Mouse (Mus musculus) liver, postnatal 0 days (tissue): ENCODE measurements around the gene Fbxl18. TPM values are rescaled to one million over a fixed set of nuclear protein-coding genes. Genes with fewer than 3 reads are reported as not detected.

Experiments used
- ATAC-seq: fragments of 200-750 bp; cut with Nextera tagmentation; 2 replicates; pipeline ENCODE4 v1.8.0; 2017; ENCODE audit warnings: mild to moderate bottlenecking, moderate library complexity
- DNase-seq: peaks from one replicate; pipeline ENCODE4 v3.0.0-alpha.2; 2016
- H3K27ac ChIP-seq: fragments of 300-500 bp; sonication (generic); 2 replicates; pipeline ENCODE4 v1.5.1; 2014; ENCODE audit warnings: antibody characterized with exemption, moderate library complexity, mild to moderate bottlenecking, low read depth
- H3K27me3 ChIP-seq: fragments of 300-500 bp; sonication (generic); 2 replicates; pipeline ENCODE4 v1.6.1; 2014; ENCODE audit warnings: low read length, control low read depth, mixed read lengths; ENCODE audit not compliant: insufficient read depth
- H3K36me3 ChIP-seq: fragments of 300-500 bp; sonication (generic); replicated peaks from 2 replicates; pipeline ENCODE4 v1.6.1; 2014; ENCODE audit warnings: mild to moderate bottlenecking, control low read depth, low read length, moderate library complexity, mixed read lengths; ENCODE audit not compliant: insufficient read depth
- H3K4me1 ChIP-seq: fragments of 300-500 bp; sonication (generic); 2 replicates; pipeline ENCODE4 v1.6.1; 2014; ENCODE audit warnings: antibody characterized with exemption, mild to moderate bottlenecking, control low read depth; ENCODE audit not compliant: insufficient read depth
- H3K4me2 ChIP-seq: fragments of 300-500 bp; sonication (generic); 2 replicates; pipeline ENCODE4 v1.6.1; 2014; ENCODE audit warnings: low read depth, mild to moderate bottlenecking, low read length, moderate library complexity, mixed read lengths
- H3K4me3 ChIP-seq: fragments of 300-500 bp; sonication (generic); 2 replicates; pipeline ENCODE4 v1.5.1; 2014; ENCODE audit warnings: low read depth, low read length
- H3K9ac ChIP-seq: fragments of 300-500 bp; sonication (generic); replicated peaks from 2 replicates; pipeline ENCODE4 v1.6.1; 2014; ENCODE audit warnings: mild to moderate bottlenecking, moderate library complexity
- H3K9me3 ChIP-seq: fragments of 300-500 bp; sonication (generic); 2 replicates; pipeline ENCODE4 v1.6.1; 2016; ENCODE audit warnings: mild to moderate bottlenecking, control low read depth, low read length, mixed read lengths
- CTCF ChIP-seq: sonication (generic); IDR thresholded peaks from 2 replicates; pipeline ENCODE4 v1.5.1; 2016; ENCODE audit warnings: antibody characterized with exemption, low read depth
- EP300 ChIP-seq: IDR thresholded peaks from 2 replicates; pipeline ENCODE4 v1.6.1; 2016; ENCODE audit warnings: antibody characterized with exemption, low read depth, mild to moderate bottlenecking
- WGBS: fragments of 180-500 bp; shearing (Covaris S2); extraction: QIAGEN DNeasy Blood & Tissue Kit; methylation state at CpG from one replicate; pipeline ENCODE4 v1.1.7; 2014; ENCODE audit not compliant: insufficient replicate concordance; 5-methylcytosine and 5-hydroxymethylcytosine counted together
- polyA plus RNA-seq: library from polyadenylated mRNA; unstranded; fragments of >200 nt; fragmentation: Nextera tagmentation; extraction: Ambion mirVana; gene quantifications from 2 replicates; pipeline ENCODE4 v1.2.1, GENCODE M21; 2015

Gene Fbxl18
- polyA plus RNA-seq, 1 experiment from 2014 or later: 3.2 TPM

- peaks cover 4% of the 10 kb centered on the region for H3K4me1 ChIP-seq
- H3K27ac ChIP-seq: no peak overlapping the region
- H3K36me3 ChIP-seq: peaks cover 5% of the 10 kb centered on the region; the same call in 1 of the 2 replicates
- DNase-seq (peak; percentile 90), ATAC-seq (peak; percentile 70)
- H3K4me3 ChIP-seq: no peak overlapping the region
- H3K9me3 ChIP-seq: no peaks in the 10 kb centered on the region
- H3K4me2 ChIP-seq: no peak overlapping the region
- H3K27me3 ChIP-seq: no peaks in the 10 kb centered on the region
- H3K9ac ChIP-seq: no peak overlapping the region
- WGBS: 28% methylated on average over 11 of the region's 11 CpGs
- peak; percentile 99 for TF ChIP-seq CTCF
- no peak for TF ChIP-seq EP300
These were observed 17.6 kb downstream of the Fbxl18 start for GRCm38 (mm10) chr5:142877337-142878280.

- H3K9me3 ChIP-seq: no peaks in the 10 kb centered on the region
- H3K27ac ChIP-seq: no peak overlapping the region
- peaks cover 4% of the 10 kb centered on the region for H3K4me1 ChIP-seq
- no peak overlapping the region for H3K9ac ChIP-seq
- H3K36me3 ChIP-seq: peaks cover 10% of the 10 kb centered on the region; the same call in 1 of the 2 replicates
- H3K27me3 ChIP-seq: no peaks in the 10 kb centered on the region
- no peak for ATAC-seq
- no peak overlapping the region for H3K4me2 ChIP-seq
- 81% methylated on average over 5 of the region's 5 CpGs for WGBS
- TF ChIP-seq EP300 (no peak), CTCF (no peak)
- H3K4me3 ChIP-seq: no peak overlapping the region
- DNase-seq: no peak
These were observed 18.3 kb downstream of the Fbxl18 start for GRCm38 (mm10) chr5:142876896-142877295.

GRCm38 (mm10) chr5:142875513-142875905, 19.7 kb downstream of the Fbxl18 start:
- no peak for ATAC-seq
- Histone ChIP-seq H3K4me3 (no peak overlapping the region), H3K4me1 (no peaks in the 10 kb centered on the region)

GRCm38 (mm10) chr5:142874791-142875512, 20.3 kb downstream of the Fbxl18 start:
- no peaks in the 10 kb centered on the region for H3K9me3 ChIP-seq
- H3K4me1 ChIP-seq: no peaks in the 10 kb centered on the region
- ATAC-seq (no peak), DNase-seq (no peak)
- WGBS: 91% methylated on average over 13 of the region's 13 CpGs
- H3K27ac ChIP-seq: no peak overlapping the region
- H3K4me2 ChIP-seq: no peak overlapping the region
- H3K9ac ChIP-seq: no peak overlapping the region
- H3K4me3 ChIP-seq: no peak overlapping the region
- TF ChIP-seq CTCF: no peak; the same call in 1 of the 2 replicates
- TF ChIP-seq EP300: no peak
- H3K27me3 ChIP-seq: no peaks in the 10 kb centered on the region
- peaks cover 12% of the 10 kb centered on the region; the same call in 1 of the 2 replicates for H3K36me3 ChIP-seq

More at GRCm38 (mm10) chr5:142875513-142875905, 19.7 kb downstream of the Fbxl18 start:
- Histone ChIP-seq H3K9ac (no peak overlapping the region), H3K36me3 (peaks cover 12% of the 10 kb centered on the region; the same call in 1 of the 2 replicates), H3K27ac (no peak overlapping the region), H3K4me2 (no peak overlapping the region), H3K27me3 (no peaks in the 10 kb centered on the region), H3K9me3 (no peaks in the 10 kb centered on the region)
- 92% methylated on average over 10 of the region's 10 CpGs for WGBS
- DNase-seq: no peak
- TF ChIP-seq EP300: no peak
- no peak for TF ChIP-seq CTCF

GRCm38 (mm10) chr5:142873718-142874117, 21.5 kb downstream of the Fbxl18 start:
- Histone ChIP-seq H3K9me3 (no peaks in the 10 kb centered on the region), H3K36me3 (peaks cover 12% of the 10 kb centered on the region; the same call in 1 of the 2 replicates)
- 84% methylated on average over 7 of the region's 7 CpGs for WGBS

GRCm38 (mm10) chr5:142871765-142872164, 23.5 kb downstream of the Fbxl18 start:
- DNase-seq (no peak), ATAC-seq (no peak)
- TF ChIP-seq EP300 (no peak), CTCF (no peak)
- H3K9me3 ChIP-seq: no peaks in the 10 kb centered on the region
- H3K4me2 ChIP-seq: no peak overlapping the region
- 71% methylated on average over 12 of the region's 12 CpGs for WGBS
- peaks cover 12% of the 10 kb centered on the region; the same call in 1 of the 2 replicates for H3K36me3 ChIP-seq
- no peaks in the 10 kb centered on the region for H3K4me1 ChIP-seq
- H3K27ac ChIP-seq: no peak overlapping the region
- H3K27me3 ChIP-seq: no peaks in the 10 kb centered on the region
- H3K4me3 ChIP-seq: no peak overlapping the region
- H3K9ac ChIP-seq: no peak overlapping the region

More at GRCm38 (mm10) chr5:142873718-142874117, 21.5 kb downstream of the Fbxl18 start:
- Histone ChIP-seq H3K27me3 (no peaks in the 10 kb centered on the region), H3K4me3 (no peak overlapping the region), H3K27ac (no peak overlapping the region), H3K9ac (no peak overlapping the region), H3K4me2 (no peak overlapping the region), H3K4me1 (no peaks in the 10 kb centered on the region)
- TF ChIP-seq EP300 (no peak), CTCF (no peak)
- DNase-seq: no peak
- ATAC-seq: no peak
